Mouse (Mus musculus): ENCODE data around the gene Xcl1.

Gene Xcl1

DNA sequence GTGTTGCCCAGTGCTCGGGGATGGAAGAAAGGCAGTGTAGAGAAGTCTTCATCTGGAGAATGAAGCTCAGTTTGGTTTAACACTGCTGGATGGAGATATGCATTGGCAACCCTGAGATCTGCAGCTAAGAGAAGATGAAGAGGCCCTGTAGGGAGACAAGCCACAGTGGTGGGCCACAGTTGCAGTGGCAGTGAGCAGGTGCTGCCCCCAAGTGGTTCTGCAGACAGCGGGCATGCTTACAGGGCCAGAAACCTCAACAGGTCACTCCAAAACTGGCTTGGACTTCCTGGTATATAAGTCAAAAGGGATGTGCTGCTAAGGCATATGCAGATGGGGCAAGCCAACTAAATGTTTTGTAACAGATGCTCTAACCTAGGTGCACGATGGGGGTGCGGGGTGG is 30.3 kb downstream of the Xcl1 start:
- DNase-seq (ENCODE audit: low read depth), result peak; percentile 36

DNA sequence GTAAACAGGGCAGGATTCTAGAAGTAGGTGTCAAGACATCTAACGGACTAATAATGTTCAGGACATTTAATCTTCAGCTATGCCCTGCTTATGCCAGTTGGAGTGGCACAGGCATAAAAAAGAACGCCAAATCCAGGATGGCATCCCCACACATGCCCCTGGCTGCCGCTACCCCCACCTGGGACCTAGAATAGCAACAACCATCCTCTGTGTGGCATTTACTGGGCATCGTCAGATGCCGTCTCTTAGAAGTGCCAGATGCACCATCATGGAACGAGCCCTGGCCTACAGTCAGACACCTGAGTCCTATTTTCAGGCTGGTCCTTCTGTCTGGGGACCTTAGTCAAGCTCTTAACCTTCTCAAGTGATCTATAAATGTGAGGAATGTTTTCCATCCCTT is 34.6 kb downstream of the Xcl1 start:
- no peak for DNase-seq (ENCODE audit: low read depth)

DNA sequence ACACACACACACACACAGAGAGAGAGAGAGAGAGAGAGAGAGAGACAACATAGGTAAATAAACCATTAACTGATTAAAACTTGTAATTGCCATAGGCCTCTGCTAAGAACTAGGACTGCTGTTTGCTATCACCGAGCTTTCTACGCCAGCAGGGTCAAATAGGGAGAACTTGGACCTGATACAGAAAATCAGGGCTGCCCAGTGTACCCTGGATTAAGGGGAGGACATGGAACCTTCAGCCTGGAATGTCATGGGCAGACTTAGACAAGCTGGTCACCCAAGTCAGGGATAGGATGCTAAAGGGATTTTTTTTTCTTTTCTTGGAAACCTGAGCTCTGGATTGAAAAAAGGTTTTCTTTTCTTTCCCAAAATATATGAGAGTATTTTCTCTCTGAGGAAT is 35.1 kb downstream of the Xcl1 start:
- no peak for DNase-seq (ENCODE audit: low read depth)

DNA sequence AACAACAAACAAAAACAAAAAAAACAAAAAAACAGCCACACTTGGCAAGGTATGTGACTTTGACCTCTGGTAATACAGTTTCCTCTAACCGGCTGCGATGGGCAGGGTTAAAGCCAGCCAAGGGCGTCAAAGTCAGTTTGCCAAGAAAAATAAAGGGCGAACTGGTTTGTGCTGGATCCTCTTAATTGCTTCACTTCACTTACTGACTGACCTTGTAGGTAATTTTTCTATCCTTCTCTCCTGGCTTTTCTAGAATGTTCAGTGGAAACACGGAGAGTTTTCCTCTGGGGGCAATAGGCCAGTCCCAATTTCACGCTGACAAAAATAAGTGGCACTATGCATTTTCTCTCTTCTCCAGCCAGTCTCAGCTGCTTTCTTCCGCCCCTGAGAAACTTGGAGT is 35.8 kb downstream of the Xcl1 start:
- DNase-seq (ENCODE audit: low read depth), result no peak

DNA sequence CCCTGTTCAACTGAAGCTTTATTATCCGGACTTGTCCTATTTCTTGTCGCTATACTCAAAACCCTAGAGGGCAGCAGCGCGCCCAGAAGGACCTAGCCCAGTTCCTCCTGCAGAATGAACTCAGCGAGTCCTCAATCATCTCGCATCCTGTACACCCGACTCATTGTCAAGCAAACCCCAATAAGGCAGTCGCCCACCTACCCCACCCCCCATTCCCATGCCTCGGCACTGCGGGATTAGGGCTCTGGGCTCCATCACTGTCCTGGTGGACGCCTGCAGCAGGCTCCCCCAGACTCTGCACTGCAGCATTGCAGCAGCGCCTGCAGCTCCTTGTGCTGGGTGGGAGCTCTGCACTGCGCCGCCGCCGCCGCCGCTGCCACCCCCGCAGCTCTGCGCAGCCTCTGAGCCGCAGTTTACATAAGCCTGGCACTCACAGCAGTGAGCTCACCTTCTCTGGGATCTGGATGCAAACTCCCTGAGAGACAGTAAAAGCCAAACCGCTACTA is 36.4 kb downstream of the Xcl1 start:
- DNase-seq (ENCODE audit: low read depth), result peak; percentile 31

DNA sequence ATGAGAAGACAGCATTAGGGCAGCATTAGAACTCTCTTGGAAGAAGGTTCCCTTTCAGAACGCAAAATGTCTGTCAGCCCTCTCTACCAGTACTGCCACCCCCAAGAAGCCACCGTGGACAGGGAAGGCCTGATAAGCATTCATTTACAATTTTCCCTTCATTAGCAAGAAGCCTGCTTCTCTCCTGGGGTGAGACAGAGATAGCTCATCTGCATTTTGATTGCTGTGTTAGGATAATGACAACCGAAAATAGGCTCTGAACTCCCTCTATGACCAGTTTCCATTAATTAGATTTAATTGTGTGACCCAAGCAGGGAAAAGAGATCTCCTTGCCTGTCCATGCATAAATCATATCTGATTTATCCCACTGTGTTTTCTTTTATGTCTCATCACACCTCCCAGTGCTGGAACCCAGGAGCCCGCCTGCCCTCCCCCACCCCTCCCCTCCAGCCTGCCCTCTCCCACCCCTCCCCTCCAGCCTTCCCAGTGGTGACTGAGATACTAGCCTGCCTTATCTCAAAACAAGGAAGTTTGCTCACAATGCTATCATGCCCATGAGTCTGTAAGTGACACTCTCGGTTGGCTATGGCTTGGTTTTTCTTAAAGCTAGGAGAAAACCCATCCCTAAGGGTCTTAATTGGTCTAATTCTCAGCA is 38.0 kb downstream of the Xcl1 start:
- no peak for DNase-seq (ENCODE audit: low read depth)

DNA sequence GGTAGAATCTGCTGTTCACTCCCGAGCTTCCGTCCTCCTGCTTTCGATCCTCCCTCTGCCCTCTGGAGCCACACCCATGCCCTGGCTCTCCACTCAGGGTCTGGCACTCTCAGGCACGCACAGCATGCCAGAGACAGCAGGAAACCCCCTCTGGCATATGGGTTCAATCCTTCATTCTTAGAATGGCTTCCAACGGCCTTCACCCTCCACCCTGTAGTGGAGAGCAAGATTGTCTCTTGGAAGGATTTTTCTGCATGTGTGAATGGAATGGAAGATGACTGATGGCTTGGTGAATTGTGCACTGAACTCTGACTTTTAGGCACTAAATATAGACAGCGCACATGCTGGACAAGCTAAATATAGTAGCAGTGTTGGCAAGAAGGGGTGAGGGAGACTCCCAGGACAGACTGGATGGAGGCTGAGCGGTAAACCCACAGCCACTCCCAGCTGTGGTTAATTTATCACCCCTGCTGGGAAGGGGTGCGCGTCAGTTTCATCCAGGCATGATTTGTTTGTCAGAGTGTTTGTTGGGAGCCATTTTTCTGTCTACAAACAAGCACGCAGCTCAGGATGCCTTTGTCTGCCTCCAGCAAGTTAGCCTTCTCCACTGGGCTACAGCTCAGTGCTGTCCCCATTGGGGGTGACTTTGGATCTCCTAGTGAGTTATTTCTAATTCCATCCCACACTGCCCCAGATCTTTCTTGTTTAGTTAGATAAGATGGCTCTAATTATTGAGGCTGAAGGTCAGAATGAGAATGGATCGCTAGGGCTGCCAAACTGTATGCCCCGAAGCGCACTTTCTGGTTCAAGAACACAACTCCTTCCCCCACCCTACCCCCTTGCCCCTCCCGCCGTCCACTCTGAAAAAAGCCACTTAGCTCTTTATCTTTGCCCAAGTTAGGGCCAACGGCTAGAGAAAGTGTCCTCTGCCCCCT is 38.8 kb downstream of the Xcl1 start:
- no peak for DNase-seq (ENCODE audit: low read depth)

DNA sequence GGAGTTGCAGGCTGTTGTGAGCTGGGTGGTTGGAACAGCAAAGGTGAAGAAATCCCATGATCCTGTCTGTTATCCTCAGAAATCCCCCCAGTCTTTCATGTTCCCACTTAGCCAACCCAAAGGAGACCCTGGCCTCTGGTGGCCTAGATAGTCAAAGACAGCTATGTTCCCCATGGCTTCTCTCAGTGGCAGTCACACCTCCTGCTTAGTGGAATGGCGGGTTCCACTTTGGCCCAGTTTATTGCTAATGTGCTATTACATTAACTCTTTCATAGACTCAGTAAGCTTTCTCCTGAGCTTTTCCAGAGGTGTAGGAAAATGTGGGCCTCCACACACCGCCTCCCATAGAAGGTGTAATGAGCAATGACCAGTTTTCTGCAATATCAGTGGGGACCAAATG is 39.5 kb downstream of the Xcl1 start:
- DNase-seq (ENCODE audit: low read depth), result no peak

DNA sequence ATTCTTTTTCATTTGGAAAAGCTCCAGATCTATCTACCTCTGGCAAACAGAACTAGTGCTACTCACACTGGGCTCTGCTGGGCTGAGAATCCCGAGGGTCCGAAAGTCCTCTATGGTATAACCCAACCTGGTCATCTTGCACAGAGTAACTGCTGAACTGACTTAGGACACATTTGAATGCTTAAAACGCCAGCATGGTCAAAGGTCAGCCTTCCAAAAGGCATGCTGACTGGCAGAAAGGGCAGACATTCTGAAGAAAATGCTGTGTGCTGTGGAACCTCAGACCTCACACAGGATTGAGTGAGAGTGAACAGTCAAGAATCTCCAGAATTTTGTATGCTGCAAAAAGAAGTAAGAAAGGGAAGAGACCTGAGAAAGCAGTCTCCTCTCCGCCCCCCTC is 45.0 kb downstream of the Xcl1 start:
- no peak for DNase-seq (ENCODE audit: low read depth)

DNA sequence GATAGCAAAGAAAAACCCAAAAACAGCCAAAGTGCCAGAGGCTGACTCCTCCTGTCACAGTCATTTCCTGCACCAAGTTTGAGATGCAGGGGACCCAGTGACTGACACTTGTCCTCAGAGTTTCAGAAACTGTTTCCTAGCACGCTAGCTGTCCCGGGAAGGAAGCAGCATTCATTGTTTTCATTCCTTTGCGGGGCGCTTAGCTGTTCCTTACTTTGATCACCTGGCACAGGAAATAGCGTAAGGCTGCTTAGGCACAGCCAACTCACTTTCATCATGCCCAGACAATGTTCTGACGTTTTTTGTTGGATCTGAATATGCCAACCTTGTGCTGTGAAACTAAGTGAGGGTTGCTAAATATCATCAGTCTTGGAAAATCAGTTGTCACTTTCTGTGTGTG is 46.8 kb downstream of the Xcl1 start:
- no peak for DNase-seq (ENCODE audit: low read depth)

DNA sequence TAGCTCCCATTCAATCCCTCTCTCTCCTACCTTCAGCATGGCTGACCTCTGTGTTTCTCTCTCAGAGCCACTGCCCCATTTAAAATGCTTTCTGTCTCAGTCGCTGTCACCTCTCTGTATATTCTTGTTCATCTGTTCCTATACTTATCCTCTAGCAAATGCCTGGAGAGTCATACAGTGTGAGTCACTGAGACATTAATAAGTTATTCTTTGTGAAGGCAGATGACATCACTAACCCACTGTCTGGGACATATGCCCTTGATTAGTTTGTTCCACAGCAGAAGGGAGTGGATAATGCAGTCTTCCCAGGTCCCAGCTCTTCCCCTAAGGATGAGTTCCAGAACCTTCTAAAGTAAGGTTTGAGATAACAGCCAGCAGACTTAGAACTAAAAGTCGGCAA is 47.6 kb downstream of the Xcl1 start:
- no peak for DNase-seq (ENCODE audit: low read depth)

DNA sequence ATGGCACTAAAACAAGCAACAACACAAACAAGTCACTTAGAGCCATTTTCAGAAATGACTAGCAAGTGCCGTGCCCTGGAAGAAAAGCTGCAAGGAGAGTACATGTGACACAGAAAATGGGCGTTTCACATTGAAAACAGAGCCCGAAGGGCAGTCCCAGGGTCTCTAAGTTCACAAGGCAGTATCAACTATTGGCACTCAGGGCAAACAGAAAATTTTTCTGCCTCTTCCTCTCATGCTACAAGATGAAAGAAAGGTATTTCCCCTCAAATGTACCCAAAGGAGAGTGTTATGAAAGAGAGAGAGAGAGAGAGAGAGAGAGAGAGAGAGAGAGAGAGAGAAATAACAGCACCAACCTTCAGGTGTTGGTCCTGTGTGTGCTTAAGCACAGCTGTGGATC is 53.4 kb downstream of the Xcl1 start:
- DNase-seq (ENCODE audit: low read depth), result no peak
